Mouse (Mus musculus) embryonic fibroblast, embryonic 13.5 days (primary cell): ENCODE results near the gene Prep.

Source experiments
- CTCF ChIP-seq: IDR thresholded peaks from 2 replicates; pipeline ENCODE4 v1.5.1; 2011; ENCODE audit warnings: mild to moderate bottlenecking, control low read depth, low read length, moderate library complexity, borderline replicate concordance; ENCODE audit not compliant: insufficient read depth
- POLR2A ChIP-seq: IDR thresholded peaks from 2 replicates; pipeline ENCODE4 v1.6.1; 2011; ENCODE audit warnings: low read depth, mild to moderate bottlenecking, control low read depth, low read length, moderate library complexity

DNA sequence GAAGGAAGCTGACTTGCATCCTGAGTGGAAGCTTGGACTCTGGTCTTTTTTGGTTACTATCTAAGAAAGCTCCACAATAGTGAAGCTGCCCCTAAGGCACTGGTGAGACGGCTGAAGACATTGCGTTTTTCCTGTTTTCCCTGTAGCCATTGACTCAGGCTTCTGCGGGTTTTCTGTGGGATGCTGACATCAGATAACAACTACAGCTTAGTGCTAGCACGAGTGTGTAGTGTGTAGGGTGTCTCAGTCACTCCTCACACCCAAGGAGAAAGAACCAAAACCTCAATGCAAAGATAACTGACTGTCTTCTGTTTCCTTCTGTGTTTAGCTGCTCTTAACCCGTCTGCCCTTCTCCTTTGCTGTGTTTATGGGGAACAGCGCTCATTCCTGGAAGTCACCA, 13.5 kb downstream of the Prep start:
- TF ChIP-seq CTCF (no peak), POLR2A (no peak)
